Mouse (Mus musculus): ENCODE measurements around the gene Grtp1. TPM values are rescaled to one million over a fixed set of nuclear protein-coding genes. Genes with fewer than 3 reads are reported as not detected.

Gene Grtp1
- total RNA-seq, 2 experiments from 2014 or later = 11.5 to 15.0 TPM

DNA sequence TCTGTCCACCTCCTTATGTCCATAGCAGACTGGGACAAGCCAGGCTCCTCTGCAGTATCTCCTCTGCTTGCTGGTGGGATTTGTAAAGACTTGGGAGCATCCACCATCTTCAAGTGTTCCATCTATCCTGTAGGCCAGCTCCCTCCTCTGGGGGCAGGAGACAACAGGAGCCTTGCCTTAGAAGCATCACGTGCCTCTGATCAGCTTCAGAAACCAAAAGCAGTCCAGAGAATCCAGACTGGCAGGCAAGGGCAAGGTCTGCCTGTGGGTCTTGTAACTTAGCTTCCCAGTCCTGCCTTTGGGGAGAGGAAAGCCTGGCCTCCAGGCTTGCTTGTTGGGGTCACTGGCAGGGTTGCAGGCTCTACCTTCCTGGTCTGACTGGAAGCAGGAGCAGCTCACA lies 24.8 kb downstream of the Grtp1 start:
- DNase-seq (ENCODE audit: low spot score) = no peak

DNA sequence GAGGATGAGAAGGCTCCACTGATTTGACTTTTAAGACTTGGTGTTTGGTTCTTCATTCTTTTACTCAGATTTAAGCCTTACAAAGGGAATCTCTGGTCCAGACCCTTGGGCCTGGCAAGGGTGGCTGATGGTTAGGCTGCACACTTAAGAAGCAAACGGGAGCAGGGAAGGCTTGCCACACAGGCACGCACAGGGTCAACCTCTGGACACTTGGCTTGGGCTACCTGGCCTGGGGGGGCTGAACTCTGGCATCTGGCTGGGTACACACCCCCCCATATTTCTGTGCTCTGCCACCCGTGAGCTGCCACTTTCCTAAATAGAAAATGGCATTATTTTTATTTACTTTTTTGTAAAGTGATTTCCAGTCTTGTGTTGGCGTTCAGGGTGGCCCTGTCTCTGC lies 25.6 kb downstream of the Grtp1 start:
- DNase-seq (ENCODE audit: low spot score) = no peak

DNA sequence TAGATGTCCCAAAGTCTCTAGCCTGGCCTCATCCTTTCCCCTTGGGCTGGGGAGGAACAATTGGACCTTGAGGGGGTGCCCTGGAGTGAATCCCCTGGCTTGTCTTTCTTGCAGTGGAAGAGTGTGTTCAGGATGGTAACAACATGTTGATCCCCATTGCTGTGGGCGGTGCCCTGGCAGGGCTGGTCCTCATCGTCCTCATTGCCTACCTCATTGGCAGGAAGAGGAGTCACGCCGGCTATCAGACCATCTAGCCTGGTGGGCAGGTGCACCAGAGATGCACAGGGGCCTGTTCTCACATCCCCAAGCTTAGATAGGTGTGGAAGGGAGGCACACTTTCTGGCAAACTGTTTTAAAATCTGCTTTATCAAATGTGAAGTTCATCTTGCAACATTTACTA lies 26.1 kb downstream of the Grtp1 start:
- no peak for DNase-seq (ENCODE audit: low spot score)

DNA sequence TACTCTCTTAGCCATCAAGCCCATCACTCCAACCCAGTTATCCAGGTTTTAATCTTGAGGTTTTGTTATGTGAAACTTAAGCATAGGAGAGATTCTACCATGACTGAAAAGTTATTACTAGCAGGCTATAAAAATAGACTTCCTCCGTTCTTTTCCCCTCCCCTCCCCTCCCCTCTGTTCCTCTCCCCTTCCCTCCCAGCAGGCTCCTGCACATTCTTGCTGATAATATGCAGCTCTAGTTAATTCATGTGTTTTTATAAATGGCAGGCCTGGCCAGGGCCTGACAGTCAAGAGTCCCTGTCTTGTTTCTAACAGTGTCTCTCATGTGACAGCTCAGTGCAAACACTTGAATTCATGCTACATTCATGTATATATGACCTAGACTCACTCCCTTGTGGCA lies 29.9 kb downstream of the Grtp1 start:
- no peak for DNase-seq (ENCODE audit: low spot score)

DNA sequence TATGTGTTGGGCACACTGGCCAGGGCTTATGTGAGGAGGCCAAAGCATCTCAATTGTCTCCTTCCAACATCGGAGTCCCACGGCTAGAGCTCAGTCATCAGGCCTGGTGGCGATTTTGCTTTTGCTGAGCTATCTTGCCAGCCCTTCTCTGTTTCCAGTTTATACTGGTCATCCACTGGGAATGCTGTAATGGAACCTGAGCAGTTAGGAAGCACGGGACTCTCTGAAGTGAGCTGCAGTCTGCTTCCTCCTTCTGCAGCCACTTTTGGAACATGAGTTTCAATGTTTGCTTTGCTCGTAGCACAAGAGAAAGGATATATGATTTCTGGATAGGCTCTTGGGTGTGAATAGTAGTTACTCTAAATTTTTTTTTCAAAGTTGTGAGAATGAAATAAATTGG lies 36.1 kb downstream of the Grtp1 start:
- peak; percentile 61 for DNase-seq (ENCODE audit: low spot score)

DNA sequence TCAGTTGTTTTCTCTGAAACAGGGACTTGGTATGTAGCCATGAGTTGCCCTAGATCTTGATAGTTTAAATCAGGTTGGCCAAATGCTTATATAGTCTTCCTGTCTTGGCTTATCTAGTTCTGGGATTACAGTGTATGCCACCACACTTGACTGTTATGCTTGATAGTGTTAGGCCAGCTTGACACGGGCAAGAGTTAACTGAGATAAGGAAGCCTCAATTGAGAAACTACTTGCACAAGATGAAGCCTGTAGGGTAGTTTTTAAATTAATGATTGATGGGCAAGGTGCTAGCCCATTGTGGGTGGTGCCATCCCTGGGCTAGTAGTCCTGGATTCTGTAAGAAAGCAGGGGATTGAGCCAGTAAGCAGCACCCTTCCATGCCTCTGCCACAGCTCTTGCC lies 36.9 kb downstream of the Grtp1 start:
- DNase-seq (ENCODE audit: low spot score) = no peak

DNA sequence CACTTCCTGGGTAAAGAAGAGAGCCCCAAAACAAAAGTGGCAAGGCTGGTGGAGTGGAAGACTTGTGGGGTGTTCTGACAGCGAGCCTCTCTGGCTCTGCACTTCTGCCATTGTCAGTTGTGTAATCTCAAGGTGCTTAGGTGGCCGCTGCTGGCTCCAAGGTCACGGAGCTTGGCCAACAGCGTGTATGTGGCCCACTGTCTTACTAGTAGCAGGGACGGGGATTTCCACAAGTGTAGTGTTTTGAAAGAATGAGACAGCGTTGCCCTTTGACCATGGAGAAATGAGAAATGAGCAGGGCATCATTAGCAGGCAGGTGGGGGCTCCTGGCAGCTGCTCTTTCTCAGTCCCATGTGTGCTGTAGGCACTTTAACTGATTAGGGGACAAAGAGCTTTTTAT lies 38.3 kb downstream of the Grtp1 start:
- DNase-seq (ENCODE audit: low spot score) = no peak

DNA sequence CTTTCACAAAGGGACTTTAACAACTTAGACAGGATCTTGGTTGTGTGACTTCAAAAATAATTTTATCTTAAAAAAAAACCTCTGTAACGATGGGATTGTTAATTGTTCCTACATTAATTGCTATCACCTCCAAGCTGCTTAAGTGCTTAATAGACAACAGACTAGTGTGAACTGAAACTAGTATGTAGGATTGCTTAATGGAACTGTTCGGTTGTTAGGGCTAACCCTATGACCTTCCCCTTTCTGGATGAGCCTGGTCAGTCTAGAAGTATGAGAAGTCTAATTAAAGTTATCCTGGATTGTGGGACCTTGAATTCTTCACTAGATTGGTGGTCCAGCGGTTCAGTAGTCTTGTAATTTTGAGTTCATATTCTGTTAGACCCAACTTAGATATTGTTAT lies 39.7 kb downstream of the Grtp1 start:
- no peak for DNase-seq (ENCODE audit: low spot score)

DNA sequence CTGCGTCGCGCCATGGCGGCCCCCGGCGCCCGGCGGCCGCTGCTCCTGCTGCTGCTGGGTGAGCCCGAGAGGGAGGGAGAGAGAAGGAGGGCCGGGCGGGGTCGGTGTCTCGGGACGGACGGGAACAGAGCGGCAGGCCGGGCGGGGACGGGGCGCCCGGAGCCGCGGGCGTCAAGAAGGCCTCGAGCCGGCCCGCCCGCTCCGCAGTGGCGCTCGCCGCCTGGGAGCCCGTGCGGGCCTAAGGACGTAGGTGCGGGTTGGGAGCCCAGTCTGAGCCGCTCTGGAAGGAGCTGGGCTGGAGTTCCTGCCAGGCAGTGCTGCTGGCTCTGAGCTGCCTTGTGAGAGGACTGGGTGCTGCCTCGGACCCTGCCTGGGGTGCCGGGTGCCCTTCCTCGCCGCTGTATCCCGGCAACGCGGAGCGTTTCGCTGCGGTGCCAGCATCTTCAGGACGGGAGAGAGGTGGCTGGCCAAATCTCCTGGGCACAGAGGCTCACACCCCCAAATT lies 41.0 kb downstream of the Grtp1 start:
- no peak for DNase-seq (ENCODE audit: low spot score)

DNA sequence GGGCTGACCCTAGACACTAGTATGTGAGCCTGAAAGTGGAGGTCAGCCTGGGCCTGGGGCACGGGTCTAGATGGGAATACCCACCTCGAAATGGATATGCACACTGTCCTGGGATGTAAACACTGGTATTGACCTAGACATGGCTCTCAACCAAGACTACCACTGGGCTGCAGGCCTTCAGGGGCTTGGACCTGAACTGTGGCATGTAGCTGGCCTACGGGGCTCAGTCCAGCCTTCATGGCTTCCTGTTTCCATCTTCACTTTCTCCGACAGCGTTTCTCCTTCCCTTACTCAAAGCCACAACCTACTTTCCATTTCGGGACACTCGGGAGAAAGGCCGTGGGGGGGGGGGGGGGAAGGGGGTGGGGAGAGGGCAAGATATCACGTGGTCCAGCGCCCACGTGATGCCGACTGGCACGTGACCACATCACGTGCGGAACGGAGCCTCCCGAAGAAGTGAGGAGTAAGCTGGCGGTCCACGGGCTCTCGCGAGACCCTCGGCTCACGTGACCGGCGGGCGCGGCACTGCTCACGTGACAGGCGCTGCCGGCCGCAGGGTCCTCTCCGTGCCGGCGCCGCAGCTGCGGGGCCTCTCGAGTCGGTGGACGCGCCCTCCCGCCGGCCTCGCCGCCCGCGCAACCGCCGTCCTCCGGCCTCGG lies 41.6 kb downstream of the Grtp1 start, which contains the start of gene Lamp1:
Lamp1 (plus strand) TSS at position 444 of the 659 bp plus-strand sequence.
- DNase-seq (ENCODE audit: low spot score) = peak; percentile 99

DNA sequence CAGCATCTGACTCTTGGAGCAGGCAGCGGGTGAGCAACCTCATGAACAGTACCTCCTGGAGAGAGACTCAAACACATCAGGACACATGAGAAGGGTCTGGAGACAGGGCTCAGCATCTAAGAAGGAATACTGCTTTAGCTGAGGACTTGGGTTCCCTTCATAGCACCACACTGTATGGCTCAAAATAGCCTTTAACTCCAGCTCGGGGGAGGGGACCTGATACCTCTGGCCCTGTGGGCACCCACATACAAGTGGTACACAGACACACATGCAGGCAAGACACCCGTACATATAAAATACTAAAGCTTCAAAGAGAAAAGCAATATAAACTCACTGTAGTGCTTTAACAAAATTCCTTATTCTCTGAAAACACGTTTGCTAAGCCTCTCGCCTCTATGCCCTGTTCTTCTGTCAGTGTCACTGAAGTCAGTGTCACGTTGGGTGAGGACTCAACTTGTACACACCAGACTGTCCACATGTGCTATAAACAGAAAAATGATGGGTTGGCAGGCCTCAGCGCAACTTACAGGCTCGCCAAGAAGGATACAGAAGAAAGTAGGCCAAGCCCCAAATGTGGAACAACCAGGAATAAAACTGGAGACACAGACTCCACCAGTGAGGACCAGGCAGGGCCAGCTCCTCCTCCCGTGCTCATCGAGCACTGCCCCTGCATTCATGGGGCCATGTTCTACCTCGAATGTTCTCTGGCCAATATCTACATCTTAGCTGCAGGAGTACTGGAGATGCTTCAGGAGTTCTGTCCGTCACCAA lies 43.9 kb downstream of the Grtp1 start:
- peak; percentile 80 for DNase-seq (ENCODE audit: low spot score)

DNA sequence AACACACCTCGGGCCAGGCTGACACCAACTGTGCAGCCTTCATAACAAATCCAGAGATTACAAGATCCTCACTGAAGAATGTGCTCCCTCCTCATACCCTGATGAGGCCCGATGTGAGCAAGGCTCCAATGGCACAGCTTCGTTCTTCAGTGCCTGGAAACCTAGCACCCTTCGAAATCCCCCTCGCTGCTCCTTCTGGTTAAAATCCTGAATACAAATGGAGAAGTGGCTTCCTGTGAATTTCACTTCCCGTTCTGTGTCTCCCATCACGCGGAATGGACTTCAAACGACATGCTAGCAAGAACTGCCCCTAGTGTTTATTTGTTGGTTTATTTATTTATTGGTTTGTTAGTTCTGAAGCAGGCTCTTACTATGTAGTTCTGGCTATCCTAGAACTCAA lies 45.1 kb downstream of the Grtp1 start:
- DNase-seq (ENCODE audit: low spot score) = no peak

DNA sequence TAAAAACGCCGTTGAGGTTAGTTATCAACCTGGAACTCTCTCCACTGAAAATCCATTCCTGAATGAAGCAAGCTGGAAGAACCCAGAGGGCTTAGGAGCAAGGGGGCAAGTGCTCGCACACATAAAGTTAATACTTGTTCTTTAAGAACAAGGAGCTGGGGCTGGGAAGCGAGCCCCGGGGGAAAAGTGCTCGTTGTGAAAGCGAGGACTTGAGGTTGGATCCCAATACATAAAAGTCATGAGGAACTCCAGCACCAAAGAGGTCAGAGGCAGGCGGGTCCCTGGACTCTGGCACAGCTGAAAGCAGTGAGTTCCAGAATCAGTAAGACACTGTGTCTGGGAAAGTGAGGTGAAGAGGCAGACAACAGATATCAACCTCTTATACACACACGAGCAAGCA lies 46.3 kb downstream of the Grtp1 start:
- DNase-seq (ENCODE audit: low spot score) = peak; percentile 37

DNA sequence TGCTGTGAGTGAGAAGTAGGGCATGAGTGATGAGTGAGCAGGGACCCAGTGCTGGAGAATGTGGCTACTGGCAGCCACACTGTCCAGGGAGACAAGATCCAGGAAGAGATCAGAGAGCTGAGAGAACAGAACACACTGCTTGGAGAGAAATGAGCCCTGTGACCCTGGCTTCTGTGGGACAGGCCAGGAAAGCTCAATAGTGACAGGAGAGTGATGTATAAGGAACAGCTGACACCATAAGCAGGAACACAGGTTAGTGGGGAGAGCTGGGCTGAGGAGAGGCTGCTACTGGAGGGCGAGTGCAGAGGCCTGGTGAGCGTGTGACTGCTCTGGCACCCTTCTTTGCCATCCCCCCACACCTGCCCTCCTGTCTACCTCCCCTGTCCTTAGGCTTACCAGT lies 49.5 kb downstream of the Grtp1 start:
- DNase-seq (ENCODE audit: low spot score) = peak; percentile 68

DNA sequence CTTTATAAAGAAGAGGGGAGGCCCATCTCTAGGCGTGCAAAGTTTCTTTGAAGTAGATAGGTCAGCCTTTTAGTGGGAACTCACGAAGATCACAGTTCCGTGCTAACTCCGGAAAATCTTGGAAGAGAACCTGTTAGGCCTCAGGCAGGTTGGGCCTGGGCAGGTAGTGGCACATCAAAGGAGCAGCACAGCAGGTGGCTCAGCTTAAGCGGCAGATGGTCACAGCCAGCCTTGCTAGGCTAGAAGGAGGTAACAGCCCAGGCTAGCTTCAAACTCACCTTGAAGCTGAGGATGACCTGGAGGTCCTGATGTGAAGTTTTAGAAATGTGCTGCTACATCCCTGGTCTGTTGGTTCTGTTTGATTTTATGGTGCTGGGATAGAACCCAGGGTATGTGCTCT lies 50.6 kb downstream of the Grtp1 start:
- DNase-seq (ENCODE audit: low spot score) = no peak

DNA sequence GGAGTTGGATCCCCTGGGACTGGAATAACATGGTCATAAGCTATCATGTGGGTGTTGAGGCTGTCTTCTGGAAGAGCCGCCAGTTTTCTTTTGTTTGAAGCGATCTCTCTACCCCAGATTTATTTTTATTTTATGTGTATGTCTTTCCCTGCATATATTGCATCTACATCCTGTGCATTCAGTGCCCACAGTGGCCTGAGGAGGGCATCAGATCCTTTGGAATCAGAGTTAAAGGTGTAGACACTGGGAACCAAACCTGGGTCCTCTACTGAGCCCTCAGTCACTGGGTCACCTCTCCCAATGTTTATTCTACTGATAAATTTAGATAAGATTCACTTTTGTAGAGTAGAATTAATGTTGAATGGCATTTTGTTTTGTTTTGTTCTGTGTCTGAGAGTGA lies 51.1 kb downstream of the Grtp1 start:
- DNase-seq (ENCODE audit: low spot score) = no peak

DNA sequence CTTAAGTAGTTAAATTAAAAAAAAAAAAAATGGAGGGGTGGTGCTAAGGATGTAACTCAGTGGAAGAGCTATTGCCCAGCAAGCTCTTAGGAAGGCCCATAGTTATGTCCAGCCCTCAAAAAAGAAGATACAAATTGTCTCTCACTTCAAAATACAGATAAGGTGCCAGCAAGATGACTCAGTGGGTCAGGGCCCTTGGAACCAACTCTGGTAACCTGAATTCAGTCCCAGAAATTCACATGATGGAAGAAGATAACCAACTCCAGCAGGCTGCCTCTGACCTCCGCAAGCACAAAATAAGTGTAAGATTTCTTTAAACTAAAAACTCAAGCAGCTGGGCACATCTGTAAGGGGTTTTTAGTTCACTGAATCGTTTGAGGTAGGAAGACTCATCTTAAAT lies 51.9 kb downstream of the Grtp1 start:
- peak; percentile 76 for DNase-seq (ENCODE audit: low spot score)

DNA sequence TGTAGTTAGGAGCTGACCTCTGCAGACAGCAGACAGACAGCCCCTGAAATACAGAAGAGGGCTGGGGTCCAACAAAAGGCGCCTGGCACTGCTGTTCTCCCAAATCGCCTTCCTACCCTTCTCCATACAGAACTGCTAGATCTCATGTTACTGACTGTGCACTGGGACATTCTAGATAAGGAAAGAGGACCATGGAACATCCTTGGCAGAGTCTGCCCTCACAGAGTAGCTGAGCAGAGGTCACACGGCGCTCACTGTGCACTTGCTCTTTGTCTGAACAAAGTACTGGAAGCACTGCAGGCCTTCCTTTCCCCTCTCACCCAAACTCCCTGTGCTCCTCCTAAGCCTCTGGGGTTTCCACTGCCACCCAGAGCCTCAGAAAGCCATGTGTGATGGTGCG lies 58.7 kb downstream of the Grtp1 start:
- DNase-seq (ENCODE audit: low spot score) = no peak

DNA sequence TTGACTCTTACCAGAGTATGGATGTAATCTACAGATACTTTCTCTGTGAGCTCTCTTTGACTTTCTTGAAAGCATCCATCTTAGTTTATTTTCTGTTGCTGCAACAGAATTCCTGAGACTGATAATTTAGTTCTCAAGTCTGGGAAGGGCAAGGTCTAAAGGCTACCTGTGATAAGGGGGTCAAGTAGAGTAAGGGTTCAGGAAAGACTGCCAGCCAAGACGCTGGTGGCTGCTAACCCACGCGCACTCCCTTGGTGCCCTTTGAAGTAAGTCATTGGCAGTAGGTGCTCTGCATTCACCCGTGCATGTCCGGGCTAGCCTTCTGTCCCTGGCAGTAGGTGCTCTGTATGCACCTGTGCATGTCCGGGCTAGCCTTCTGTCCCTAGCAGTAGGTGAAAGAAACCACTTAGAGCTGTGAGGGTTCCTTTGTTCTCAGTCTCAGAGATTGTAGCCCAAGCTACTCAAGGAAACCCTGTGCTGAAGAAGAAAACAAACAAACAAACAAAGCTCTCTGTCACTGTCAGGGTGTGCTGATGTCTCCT lies 60.7 kb downstream of the Grtp1 start:
- no peak for DNase-seq (ENCODE audit: low spot score)

DNA sequence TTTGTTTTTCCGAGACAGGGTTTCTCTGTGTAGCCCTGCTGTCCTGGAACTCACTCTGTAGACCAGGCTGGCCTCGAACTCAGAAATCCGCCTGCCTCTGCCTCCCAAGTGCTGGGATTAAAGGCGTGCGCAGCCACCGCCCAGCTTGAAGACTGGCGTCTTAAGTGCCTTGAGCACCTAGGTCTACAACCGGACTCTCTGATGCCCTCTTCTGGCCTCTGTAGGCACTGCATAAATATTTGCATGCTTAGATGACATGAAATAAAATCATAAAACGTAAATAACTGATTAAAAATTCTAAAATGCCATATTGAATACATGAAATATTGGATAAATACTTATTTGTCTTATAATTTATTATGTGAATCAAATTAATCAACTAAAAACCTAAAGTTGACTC lies 68.2 kb downstream of the Grtp1 start:
- peak; percentile 73 for DNase-seq (ENCODE audit: low spot score)

DNA sequence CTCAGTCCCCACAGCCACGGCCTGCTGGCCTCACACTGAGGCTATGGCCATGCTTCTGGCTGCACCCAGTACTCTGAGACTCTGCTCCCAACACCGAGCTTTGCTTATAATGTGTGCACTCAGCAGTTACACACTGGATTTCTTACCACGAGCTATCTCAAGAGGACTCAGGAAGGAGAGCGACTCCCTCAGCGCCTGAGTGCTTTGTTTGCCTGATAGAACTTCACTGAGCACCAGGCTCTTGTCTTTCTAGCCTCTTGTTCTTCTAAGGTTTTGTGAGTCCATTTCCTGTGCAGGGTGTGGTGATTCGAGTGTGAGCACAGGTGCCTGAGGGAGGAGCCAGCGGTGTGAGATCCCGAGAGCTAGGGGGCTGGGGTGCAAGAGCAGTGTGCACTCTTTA lies 75.5 kb downstream of the Grtp1 start:
- DNase-seq (ENCODE audit: low spot score) = no peak

DNA sequence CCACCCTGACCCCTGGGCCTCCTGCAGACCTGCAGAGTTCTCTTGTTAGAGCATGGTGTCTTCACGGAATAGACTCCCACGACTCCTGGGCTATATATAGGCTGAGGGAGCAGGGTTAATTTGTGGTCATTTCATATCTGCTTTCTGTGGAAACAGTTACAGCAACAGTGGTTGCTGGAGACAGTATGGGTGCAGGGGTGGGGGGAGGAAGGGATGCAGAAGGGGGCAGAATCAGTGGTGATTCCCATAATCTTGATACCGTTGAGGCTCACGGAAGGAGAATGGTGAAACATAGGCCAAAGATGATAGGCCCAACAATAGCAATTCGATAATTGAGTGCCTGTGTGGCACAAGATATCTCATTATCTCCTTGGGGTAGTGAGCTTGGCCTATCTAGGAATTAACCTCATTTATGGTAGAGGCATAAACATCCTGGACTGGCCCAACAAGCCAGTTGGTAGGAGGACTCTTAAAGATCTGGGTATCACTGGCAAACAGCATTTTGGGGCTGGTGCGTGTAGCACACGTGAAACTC lies 77.5 kb downstream of the Grtp1 start:
- no peak for DNase-seq (ENCODE audit: low spot score)
